Mouse (Mus musculus): ENCODE measurements around the gene Thbd.

- no peak for TF ChIP-seq CTCF (IDR thresholded peaks at IDR 0.05; ENCODE audit: insufficient read depth, low read length)
- TF ChIP-seq POLR2A (IDR thresholded peaks at IDR 0.05; ENCODE audit: borderline replicate concordance, extremely low read depth, low read depth, low read length) = no peak
Observed at GRCm38 (mm10) chr2:148430941-148431340, 23.0 kb upstream of the Thbd start.

Measured in lung, adult 2 months (tissue).